Comparison of ENCODE assay signal across 38 mouse cellular contexts in genomic region chr8:22006423-22006822, GRCm38 (mm10). TPM values are rescaled to one million over a fixed set of nuclear protein-coding genes. Genes with fewer than 3 reads are reported as not detected.
"Had no signal": no experiment of that assay in that cellular context is flagged by ENCODE, and none has a peak within 500 bp of the region (broad histone marks: within the 10 kb centered on the region; RNA-seq: fewer than 3 reads in every experiment).

No protein-coding gene starts in this region.

- H3K36me3 ChIP-seq: heart, embryonic 13.5 days; heart, embryonic 15.5 days; hindbrain, embryonic 15.5 days; intestine, embryonic 15.5 days; limb, embryonic 10.5 days; limb, embryonic 12.5 days had no signal

- H3K27ac ChIP-seq: gastrocnemius, adult 2 months; heart, adult 2 months; heart, embryonic 13.5 days; heart, embryonic 15.5 days; hindbrain, embryonic 13.5 days; hindbrain, embryonic 15.5 days; intestine, embryonic 15.5 days; layer of hippocampus, adult 2 months; limb, embryonic 10.5 days; limb, embryonic 12.5 days; liver, embryonic 13.5 days had no signal

- ATAC-seq: inflammation-experienced regulatory T-cells, adult 6 months; intestine, embryonic 15.5 days; intestine, postnatal 0 days had no signal

- DNase-seq: gastrocnemius, adult 2 months; gastrocnemius, postnatal 10 days; gastrocnemius, postnatal 25 days; heart, adult 11 months; heart, postnatal 14 days; heart, postnatal 36 days; kidney, adult 18-20 months; kidney, adult 8-10 months; kidney, postnatal 10 days; kidney, postnatal 4 days; layer of hippocampus, postnatal 36 days; liver; liver, embryonic 13.5 days had no signal

- H3K9ac ChIP-seq: heart, embryonic 13.5 days; heart, embryonic 15.5 days; hindbrain, embryonic 13.5 days; hindbrain, embryonic 15.5 days; intestine, embryonic 15.5 days; limb, embryonic 12.5 days; liver, embryonic 13.5 days had no signal

- H3K4me1 ChIP-seq: heart, embryonic 13.5 days; heart, embryonic 15.5 days; hindbrain, embryonic 13.5 days; hindbrain, embryonic 15.5 days; intestine, embryonic 15.5 days; limb, embryonic 10.5 days; limb, embryonic 12.5 days; liver, embryonic 13.5 days had no signal

- H3K27me3 ChIP-seq: heart, embryonic 13.5 days; heart, embryonic 15.5 days; hindbrain, embryonic 13.5 days; hindbrain, embryonic 15.5 days; intestine, embryonic 15.5 days; limb, embryonic 12.5 days; liver, embryonic 13.5 days had no signal

- H3K4me2 ChIP-seq: heart, embryonic 11.5 days; heart, embryonic 13.5 days; heart, embryonic 15.5 days; hindbrain, embryonic 13.5 days; hindbrain, embryonic 15.5 days; intestine, embryonic 15.5 days; limb, embryonic 12.5 days; liver, embryonic 11.5 days; liver, embryonic 13.5 days had no signal

- H3K9me3 ChIP-seq: heart, embryonic 13.5 days; heart, embryonic 15.5 days; hindbrain, embryonic 13.5 days; hindbrain, embryonic 15.5 days; intestine, embryonic 15.5 days; limb, embryonic 10.5 days; limb, embryonic 12.5 days; liver, embryonic 13.5 days had no signal

- H3K4me3 ChIP-seq: gastrocnemius, adult 2 months; heart, adult 2 months; heart, embryonic 13.5 days; heart, embryonic 15.5 days; hindbrain, embryonic 13.5 days; hindbrain, embryonic 15.5 days; intestine, embryonic 15.5 days; layer of hippocampus, adult 2 months; limb, embryonic 10.5 days; limb, embryonic 12.5 days; liver, embryonic 13.5 days had no signal

RNA-seq across cellular contexts. Expression of gene Ccdc70, which starts 36.8 kb away (rescaled TPM):
- total RNA-seq: gastrocnemius, adult 2 months; gastrocnemius, postnatal 10 days; gastrocnemius, postnatal 25 days; gastrocnemius, postnatal 4 days; heart, adult 2 months; heart, postnatal 14 days; heart, postnatal 36 days; hematopoietic stem cell, adult 5-6 weeks; layer of hippocampus, adult 2 months; layer of hippocampus, postnatal 14 days; layer of hippocampus, postnatal 36 days; left cerebral cortex, adult 18-20 months; left cerebral cortex, adult 8-10 months; left cerebral cortex, postnatal 10 days; left cerebral cortex, postnatal 25 days had no signal
- polyA plus RNA-seq: heart, adult 2 months; heart, embryonic 11.5 days; heart, embryonic 13.5 days; heart, embryonic 15.5 days; heart, postnatal 0 days; hindbrain, embryonic 11.5 days; hindbrain, embryonic 13.5 days; hindbrain, embryonic 15.5 days; inflammation-experienced regulatory T-cells, adult 6 months; intestine, embryonic 15.5 days; intestine, postnatal 0 days; kidney, embryonic 14.5 days; kidney, embryonic 16.5 days; limb, embryonic 10.5 days; limb, embryonic 12.5 days; limb, embryonic 14.5 days; liver, embryonic 11.5 days; liver, embryonic 13.5 days had no signal

RNA-seq across cellular contexts. Expression of gene Fam90a1a, which starts 47.9 kb away (rescaled TPM):
- total RNA-seq: gastrocnemius, adult 2 months; gastrocnemius, postnatal 10 days; gastrocnemius, postnatal 25 days; gastrocnemius, postnatal 4 days; heart, adult 2 months; heart, postnatal 14 days; heart, postnatal 36 days; hematopoietic stem cell, adult 5-6 weeks; layer of hippocampus, adult 2 months; layer of hippocampus, postnatal 14 days; layer of hippocampus, postnatal 36 days; left cerebral cortex, adult 18-20 months; left cerebral cortex, adult 8-10 months; left cerebral cortex, postnatal 10 days; left cerebral cortex, postnatal 25 days had no signal
- polyA plus RNA-seq: heart, adult 2 months; heart, embryonic 11.5 days; heart, embryonic 13.5 days; heart, embryonic 15.5 days; heart, postnatal 0 days; hindbrain, embryonic 11.5 days; hindbrain, embryonic 13.5 days; hindbrain, embryonic 15.5 days; inflammation-experienced regulatory T-cells, adult 6 months; intestine, embryonic 15.5 days; intestine, postnatal 0 days; kidney, embryonic 14.5 days; kidney, embryonic 16.5 days; limb, embryonic 10.5 days; limb, embryonic 12.5 days; limb, embryonic 14.5 days; liver, embryonic 11.5 days; liver, embryonic 13.5 days had no signal

RNA-seq across cellular contexts. Expression of gene Defb13, which starts 59.9 kb away (rescaled TPM):
- total RNA-seq: gastrocnemius, adult 2 months; gastrocnemius, postnatal 10 days; gastrocnemius, postnatal 25 days; gastrocnemius, postnatal 4 days; heart, adult 2 months; heart, postnatal 14 days; heart, postnatal 36 days; hematopoietic stem cell, adult 5-6 weeks; layer of hippocampus, adult 2 months; layer of hippocampus, postnatal 14 days; layer of hippocampus, postnatal 36 days; left cerebral cortex, adult 18-20 months; left cerebral cortex, adult 8-10 months; left cerebral cortex, postnatal 10 days; left cerebral cortex, postnatal 25 days had no signal
- polyA plus RNA-seq: heart, adult 2 months; heart, embryonic 11.5 days; heart, embryonic 13.5 days; heart, embryonic 15.5 days; heart, postnatal 0 days; hindbrain, embryonic 11.5 days; hindbrain, embryonic 13.5 days; hindbrain, embryonic 15.5 days; inflammation-experienced regulatory T-cells, adult 6 months; intestine, embryonic 15.5 days; intestine, postnatal 0 days; kidney, embryonic 14.5 days; kidney, embryonic 16.5 days; limb, embryonic 10.5 days; limb, embryonic 12.5 days; limb, embryonic 14.5 days; liver, embryonic 11.5 days; liver, embryonic 13.5 days had no signal
